Comparison of ENCODE assay signal across 10 mouse cellular contexts in the genomic region with DNA sequence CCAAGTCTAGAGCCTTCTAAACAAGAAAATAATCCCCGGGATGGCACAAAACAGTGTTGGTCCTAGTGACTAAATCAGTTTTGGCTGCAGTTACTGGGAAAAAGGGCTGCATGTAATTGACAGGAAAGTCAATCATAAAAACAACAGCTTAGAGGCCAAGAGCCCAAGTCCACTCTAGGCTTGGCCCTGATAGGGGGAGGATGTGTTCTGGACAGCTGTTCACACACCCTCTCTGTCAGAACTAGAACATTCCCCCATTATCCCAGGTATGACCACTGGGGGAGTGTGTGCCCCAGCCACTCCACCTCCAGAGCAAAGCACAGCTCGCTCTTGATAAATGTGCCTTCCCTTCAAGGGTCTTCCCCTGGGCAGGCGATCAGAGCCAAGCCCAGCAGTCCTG. TPM values are rescaled to one million over a fixed set of nuclear protein-coding genes. Genes with fewer than 3 reads are reported as not detected.
A peak's percentile ranks its signal among the peaks of the same experiment; 100 is the strongest.
DNase-seq lines count a peak whose midpoint lies in the region; ATAC-seq and TF ChIP-seq lines count a peak whose summit lies in the region.
"Had no signal": no experiment of that assay in that cellular context is flagged by ENCODE, and none has a peak within 500 bp of the region (broad histone marks: within the 10 kb centered on the region; RNA-seq: fewer than 3 reads in every experiment).

No protein-coding gene starts in this region.

- H3ac ChIP-seq in myocyte (ENCODE audit: control insufficient read depth, insufficient read length) = no peak overlapping the region

- H3K36me3 ChIP-seq in forebrain, embryonic 10.5 days (replicated peaks) = peaks cover 11% of the 10 kb centered on the region
- no peaks in the 10 kb centered on the region for H3K36me3 ChIP-seq in forebrain, embryonic 11.5 days (ENCODE audit: control insufficient read depth, insufficient read depth, low read length)
- peaks cover 7% of the 10 kb centered on the region for H3K36me3 ChIP-seq in lung, embryonic 16.5 days (ENCODE audit: control insufficient read depth, insufficient read depth, low read length)
- H3K36me3 ChIP-seq in intestine, embryonic 14.5 days (ENCODE audit: control insufficient read depth, insufficient read depth, low read length) = peaks cover 15% of the 10 kb centered on the region; the same call in 1 of the 2 replicates
- no peaks in the 10 kb centered on the region for H3K36me3 ChIP-seq in myocyte (ENCODE audit: control insufficient read depth, insufficient read depth)

- no peak for DNase-seq in forebrain, embryonic 10.5 days (ENCODE audit: extremely low spot score, low spot score)
- no peak for DNase-seq in forebrain, embryonic 11.5 days (ENCODE audit: low spot score)
- no peak for DNase-seq in lung, adult 18-20 months
- no peak for DNase-seq in intestine, embryonic 14.5 days (ENCODE audit: low spot score)
- DNase-seq in B cell, adult 2 months = no peak
- DNase-seq in cerebellum, postnatal 4 days (ENCODE audit: low spot score in 2 of 2) = no peak
- DNase-seq: liver, embryonic 13.5 days had no signal

- ATAC-seq in forebrain, embryonic 11.5 days (replicated peaks; ENCODE audit: low FRiP score) = no peak
- ATAC-seq in lung, embryonic 16.5 days (ENCODE audit: low read depth) = peak; percentile 53
- no peak for ATAC-seq in intestine, embryonic 14.5 days (replicated peaks; ENCODE audit: low FRiP score, low TSS enrichment, low read depth)
- ATAC-seq: forebrain, embryonic 16.5 days had no signal

- no peaks in the 10 kb centered on the region for H3K9me3 ChIP-seq in forebrain, embryonic 10.5 days
- no peaks in the 10 kb centered on the region for H3K9me3 ChIP-seq in forebrain, embryonic 11.5 days (ENCODE audit: control insufficient read depth, low read length)
- H3K9me3 ChIP-seq in lung, embryonic 16.5 days (ENCODE audit: control insufficient read depth, low read length) = no peaks in the 10 kb centered on the region
- no peaks in the 10 kb centered on the region for H3K9me3 ChIP-seq in intestine, embryonic 14.5 days (ENCODE audit: control insufficient read depth, low read length)
- H3K9me3 ChIP-seq: liver, embryonic 13.5 days had no signal

- H3K79me2 ChIP-seq in myocyte (ENCODE audit: control insufficient read depth, insufficient read depth) = peaks cover 41% of the 10 kb centered on the region

- WGBS in forebrain, embryonic 10.5 days = 79% methylated on average over 3 of the region's 3 CpGs
- 82% methylated on average over 3 of the region's 3 CpGs for WGBS in forebrain, embryonic 11.5 days
- WGBS in lung, embryonic 16.5 days = 43% methylated on average over 3 of the region's 3 CpGs
- 62% methylated on average over 3 of the region's 3 CpGs for WGBS in intestine, embryonic 14.5 days

- TF ChIP-seq POLR2A in myocyte (IDR thresholded peaks at IDR 0.05; ENCODE audit: insufficient read length, low read depth) = no peak

- no peaks in the 10 kb centered on the region for H3K27me3 ChIP-seq in forebrain, embryonic 10.5 days (ENCODE audit: poor library complexity, severe bottlenecking)
- H3K27me3 ChIP-seq in forebrain, embryonic 11.5 days (ENCODE audit: control insufficient read depth, insufficient read depth, low read length) = no peaks in the 10 kb centered on the region
- H3K27me3 ChIP-seq in lung, embryonic 16.5 days (ENCODE audit: control insufficient read depth, insufficient read depth, low read depth, low read length) = no peaks in the 10 kb centered on the region
- no peaks in the 10 kb centered on the region for H3K27me3 ChIP-seq in intestine, embryonic 14.5 days (replicated peaks; ENCODE audit: control insufficient read depth, insufficient read depth, low read length)
- no peaks in the 10 kb centered on the region for H3K27me3 ChIP-seq in myocyte (ENCODE audit: control insufficient read depth, insufficient read depth, insufficient read length)
- H3K27me3 ChIP-seq: liver, embryonic 13.5 days had no signal

- no peak overlapping the region for H3K4me2 ChIP-seq in forebrain, embryonic 11.5 days (ENCODE audit: low read depth, low read length, severe bottlenecking)
- H3K4me2 ChIP-seq in lung, embryonic 16.5 days (ENCODE audit: low read depth, low read length) = no peak overlapping the region
- no peak overlapping the region for H3K4me2 ChIP-seq in intestine, embryonic 14.5 days (ENCODE audit: low read length)
- H3K4me2 ChIP-seq in myocyte (ENCODE audit: low read depth) = peak overlapping the region; percentile 58
- H3K4me2 ChIP-seq: liver, embryonic 13.5 days had no signal

- no peak overlapping the region for H3K4me3 ChIP-seq in forebrain, embryonic 10.5 days
- H3K4me3 ChIP-seq in forebrain, embryonic 11.5 days (ENCODE audit: low read depth, low read length) = no peak overlapping the region
- H3K4me3 ChIP-seq in lung, embryonic 16.5 days (ENCODE audit: low read length) = no peak overlapping the region
- no peak overlapping the region for H3K4me3 ChIP-seq in intestine, embryonic 14.5 days (ENCODE audit: low read depth, low read length)
- H3K4me3 ChIP-seq in myocyte = no peak overlapping the region
- H3K4me3 ChIP-seq: liver, embryonic 13.5 days had no signal

- peaks cover 26% of the 10 kb centered on the region for H3K4me1 ChIP-seq in forebrain, embryonic 10.5 days
- H3K4me1 ChIP-seq in forebrain, embryonic 11.5 days (replicated peaks; ENCODE audit: control insufficient read depth, insufficient read depth, low read length) = no peaks in the 10 kb centered on the region
- H3K4me1 ChIP-seq in lung, embryonic 16.5 days (replicated peaks; ENCODE audit: control insufficient read depth, insufficient read depth, low read length) = peaks cover 21% of the 10 kb centered on the region
- H3K4me1 ChIP-seq in intestine, embryonic 14.5 days (replicated peaks; ENCODE audit: control insufficient read depth, insufficient read depth, low read length) = peaks cover 12% of the 10 kb centered on the region

- no peak overlapping the region for H3K9ac ChIP-seq in forebrain, embryonic 11.5 days (ENCODE audit: low read length)
- no peak overlapping the region for H3K9ac ChIP-seq in lung, embryonic 16.5 days (ENCODE audit: low read length)
- no peak overlapping the region for H3K9ac ChIP-seq in intestine, embryonic 14.5 days (ENCODE audit: low read length)
- H3K9ac ChIP-seq: liver, embryonic 13.5 days had no signal

- H3K27ac ChIP-seq in forebrain, embryonic 10.5 days = 0 out of 2 replicates have a peak overlapping the region, but pooled peaks have one; percentile 10
- no peak overlapping the region for H3K27ac ChIP-seq in forebrain, embryonic 11.5 days (ENCODE audit: low read depth, low read length)
- peak overlapping the region; percentile 69 for H3K27ac ChIP-seq in lung, embryonic 16.5 days (ENCODE audit: low read length)
- peak overlapping the region; percentile 44; the same call in 1 of the 2 replicates for H3K27ac ChIP-seq in intestine, embryonic 14.5 days (ENCODE audit: low read depth)
- H3K27ac ChIP-seq: liver, embryonic 13.5 days had no signal

TF ChIP-seq in myocyte, 11 proteins besides CTCF, POLR2A, EP300 and RAD21:
- TF ChIP-seq MYOG (IDR thresholded peaks at IDR 0.05; ENCODE audit: control insufficient read depth in 1 of 3, insufficient read depth in 1 of 3, insufficient read length in 2 of 3, low read depth in 2 of 3) (peak in 1 of 3 experiments; percentile 19), TCF3 (IDR thresholded peaks at IDR 0.05; ENCODE audit: insufficient read length, low read depth) (no peak)

RNA-seq across cellular contexts. Expression of gene Akap1, which starts 14.7 kb away (rescaled TPM):
- 16.6 and 19.2 TPM in 2 replicates for polyA plus RNA-seq in forebrain, embryonic 10.5 days (2016; fragmentation: Nextera tagmentation; extraction: Ambion mirVana)
- polyA plus RNA-seq in forebrain, embryonic 11.5 days (2014; fragmentation: Nextera tagmentation; extraction: Ambion mirVana) = 15.5 and 16.1 TPM in 2 replicates
- 19.0 and 19.3 TPM in 2 replicates for polyA plus RNA-seq in lung, embryonic 16.5 days (2015; fragmentation: Nextera tagmentation; extraction: Ambion mirVana)
- polyA plus RNA-seq in intestine, embryonic 14.5 days (2014; fragmentation: Nextera tagmentation; extraction: Ambion mirVana) = 26.7 and 28.2 TPM in 2 replicates
- polyA plus RNA-seq in myocyte (2012; fragmentation: generic; extraction: Trizol) = 25.4 TPM
